Mouse (Mus musculus): ENCODE results near the gene Adra2b. TPM values are rescaled to one million over a fixed set of nuclear protein-coding genes. Genes with fewer than 3 reads are reported as not detected.

Adra2b gene
- polyA plus RNA-seq, 1 experiment, result 0.64 TPM

- no peak overlapping the region for H3K27ac ChIP-seq (ENCODE audit: insufficient read depth, low read length)
- 11% methylated on average over 7 of the region's 7 CpGs for WGBS
- H3K27me3 ChIP-seq (ENCODE audit: control insufficient read depth, insufficient read depth, low read length), result no peaks in the 10 kb centered on the region
- TF ChIP-seq CTCF (IDR thresholded peaks at IDR 0.05; ENCODE audit: borderline replicate concordance, insufficient read depth, low read depth, low read length) (no peak), POLR2A (IDR thresholded peaks at IDR 0.05; ENCODE audit: borderline replicate concordance, insufficient read depth, low read length) (no peak)
- no peaks in the 10 kb centered on the region for H3K4me1 ChIP-seq (ENCODE audit: control insufficient read depth, insufficient read depth, low read length)
- no peak overlapping the region for H3K4me3 ChIP-seq (replicated peaks; ENCODE audit: insufficient read depth, low read depth, low read length)
- DNase-seq, result no peak
These were observed 12.8 kb downstream of the Adra2b start for GRCm38 (mm10) chr2:127375759-127376341.

- Histone ChIP-seq H3K27ac (ENCODE audit: insufficient read depth, low read length) (no peak overlapping the region), H3K4me1 (ENCODE audit: control insufficient read depth, insufficient read depth, low read length) (no peaks in the 10 kb centered on the region), H3K27me3 (ENCODE audit: control insufficient read depth, insufficient read depth, low read length) (no peaks in the 10 kb centered on the region), H3K4me3 (replicated peaks; ENCODE audit: insufficient read depth, low read depth, low read length) (no peak overlapping the region)
- 81% methylated on average over 6 of the region's 6 CpGs for WGBS
- DNase-seq, result no peak
- no peak for TF ChIP-seq CTCF (IDR thresholded peaks at IDR 0.05; ENCODE audit: borderline replicate concordance, insufficient read depth, low read depth, low read length)
- TF ChIP-seq POLR2A (IDR thresholded peaks at IDR 0.05; ENCODE audit: borderline replicate concordance, insufficient read depth, low read length), result no peak
These were observed 13.5 kb downstream of the Adra2b start for GRCm38 (mm10) chr2:127376423-127377051.

- DNase-seq, result no peak
- Histone ChIP-seq H3K27me3 (ENCODE audit: control insufficient read depth, insufficient read depth, low read length) (no peaks in the 10 kb centered on the region), H3K4me3 (replicated peaks; ENCODE audit: insufficient read depth, low read depth, low read length) (no peak overlapping the region), H3K4me1 (ENCODE audit: control insufficient read depth, insufficient read depth, low read length) (no peaks in the 10 kb centered on the region), H3K27ac (ENCODE audit: insufficient read depth, low read length) (no peak overlapping the region)
- WGBS, result 45% methylated on average over 7 of the region's 7 CpGs
- TF ChIP-seq POLR2A (IDR thresholded peaks at IDR 0.05; ENCODE audit: borderline replicate concordance, insufficient read depth, low read length) (no peak), CTCF (IDR thresholded peaks at IDR 0.05; ENCODE audit: borderline replicate concordance, insufficient read depth, low read depth, low read length) (no peak)
These were observed 15.1 kb downstream of the Adra2b start for GRCm38 (mm10) chr2:127377942-127378610.

GRCm38 (mm10) chr2:127378611-127378990, 15.6 kb downstream of the Adra2b start:
- TF ChIP-seq CTCF (IDR thresholded peaks at IDR 0.05; ENCODE audit: borderline replicate concordance, insufficient read depth, low read depth, low read length) (no peak), POLR2A (IDR thresholded peaks at IDR 0.05; ENCODE audit: borderline replicate concordance, insufficient read depth, low read length) (no peak)
- Histone ChIP-seq H3K27me3 (ENCODE audit: control insufficient read depth, insufficient read depth, low read length) (no peaks in the 10 kb centered on the region), H3K27ac (ENCODE audit: insufficient read depth, low read length) (no peak overlapping the region), H3K4me3 (replicated peaks; ENCODE audit: insufficient read depth, low read depth, low read length) (no peak overlapping the region), H3K4me1 (ENCODE audit: control insufficient read depth, insufficient read depth, low read length) (no peaks in the 10 kb centered on the region)
- 41% methylated on average over 7 of the region's 7 CpGs for WGBS
- no peak for DNase-seq

- TF ChIP-seq CTCF (IDR thresholded peaks at IDR 0.05; ENCODE audit: borderline replicate concordance, insufficient read depth, low read depth, low read length) (no peak), POLR2A (IDR thresholded peaks at IDR 0.05; ENCODE audit: borderline replicate concordance, insufficient read depth, low read length) (no peak)
- WGBS, result 65% methylated on average over 3 of the region's 3 CpGs
- no peak for DNase-seq
- Histone ChIP-seq H3K27ac (ENCODE audit: insufficient read depth, low read length) (no peak overlapping the region), H3K27me3 (ENCODE audit: control insufficient read depth, insufficient read depth, low read length) (no peaks in the 10 kb centered on the region), H3K4me1 (ENCODE audit: control insufficient read depth, insufficient read depth, low read length) (no peaks in the 10 kb centered on the region), H3K4me3 (replicated peaks; ENCODE audit: insufficient read depth, low read depth, low read length) (no peak overlapping the region)
These were observed 16.2 kb downstream of the Adra2b start for GRCm38 (mm10) chr2:127379250-127379649.

GRCm38 (mm10) chr2:127383881-127384280, 20.9 kb downstream of the Adra2b start:
- no peak overlapping the region for H3K27ac ChIP-seq (ENCODE audit: insufficient read depth, low read length)
- no peak overlapping the region for H3K4me3 ChIP-seq (replicated peaks; ENCODE audit: insufficient read depth, low read depth, low read length)
- TF ChIP-seq CTCF (IDR thresholded peaks at IDR 0.05; ENCODE audit: borderline replicate concordance, insufficient read depth, low read depth, low read length) (no peak), POLR2A (IDR thresholded peaks at IDR 0.05; ENCODE audit: borderline replicate concordance, insufficient read depth, low read length) (no peak)
- WGBS, result 74% methylated on average over 7 of the region's 7 CpGs
- H3K27me3 ChIP-seq (ENCODE audit: control insufficient read depth, insufficient read depth, low read length), result no peaks in the 10 kb centered on the region
- H3K4me1 ChIP-seq (ENCODE audit: control insufficient read depth, insufficient read depth, low read length), result no peaks in the 10 kb centered on the region
- no peak for DNase-seq

- WGBS, result 90% methylated on average over 2 of the region's 2 CpGs
- no peak overlapping the region for H3K4me3 ChIP-seq (replicated peaks; ENCODE audit: insufficient read depth, low read depth, low read length)
- no peak overlapping the region for H3K27ac ChIP-seq (ENCODE audit: insufficient read depth, low read length)
- DNase-seq, result no peak
- H3K27me3 ChIP-seq (ENCODE audit: control insufficient read depth, insufficient read depth, low read length), result no peaks in the 10 kb centered on the region
- TF ChIP-seq CTCF (IDR thresholded peaks at IDR 0.05; ENCODE audit: borderline replicate concordance, insufficient read depth, low read depth, low read length) (no peak), POLR2A (IDR thresholded peaks at IDR 0.05; ENCODE audit: borderline replicate concordance, insufficient read depth, low read length) (no peak)
- no peaks in the 10 kb centered on the region for H3K4me1 ChIP-seq (ENCODE audit: control insufficient read depth, insufficient read depth, low read length)
These were observed 24.5 kb downstream of the Adra2b start for GRCm38 (mm10) chr2:127387521-127387920.

GRCm38 (mm10) chr2:127390352-127390751, 27.3 kb downstream of the Adra2b start:
- H3K27me3 ChIP-seq (ENCODE audit: control insufficient read depth, insufficient read depth, low read length), result no peaks in the 10 kb centered on the region
- no peaks in the 10 kb centered on the region for H3K4me1 ChIP-seq (ENCODE audit: control insufficient read depth, insufficient read depth, low read length)
- 89% methylated on average over 3 of the region's 3 CpGs for WGBS
- no peak for TF ChIP-seq CTCF (IDR thresholded peaks at IDR 0.05; ENCODE audit: borderline replicate concordance, insufficient read depth, low read depth, low read length)
- no peak for TF ChIP-seq POLR2A (IDR thresholded peaks at IDR 0.05; ENCODE audit: borderline replicate concordance, insufficient read depth, low read length)
- DNase-seq, result no peak
- H3K4me3 ChIP-seq (replicated peaks; ENCODE audit: insufficient read depth, low read depth, low read length), result no peak overlapping the region
- H3K27ac ChIP-seq (ENCODE audit: insufficient read depth, low read length), result no peak overlapping the region

Data from cerebellum, adult 2 months (tissue).